Mouse (Mus musculus) CD8-positive naive resting alpha-beta T cell, adult 57 days (primary cell): ENCODE results near the gene Rnpep. TPM values are rescaled to one million over a fixed set of nuclear protein-coding genes. Genes with fewer than 3 reads are reported as not detected.

Experiments used
- total RNA-seq: library from RNA; stranded (reverse); gene quantifications from one replicate; pipeline ENCODE4 v1.2.4, GENCODE M21; 2023

Rnpep gene
- total RNA-seq: 27.0 TPM

GRCm38 (mm10) chr1:135283826-135284291, at the start of gene Rnpep:
TSS of gene Rnpep (minus strand) at chr1:135284084.

GRCm38 (mm10) chr1:135324571-135324970, 40.7 kb upstream of the Rnpep start, which contains the start of gene Lmod1:
TSS of gene Lmod1 (plus strand) at chr1:135324807.

GRCm38 (mm10) chr1:135313284-135314031, 29.6 kb upstream of the Rnpep start, which contains the start of gene Timm17a:
TSS of gene Timm17a (minus strand) at chr1:135313778.

GRCm38 (mm10) chr1:135258380-135259127, 25.3 kb downstream of the Rnpep start, which contains the start of gene Elf3:
TSS of gene Elf3 (minus strand) at chr1:135258568.

Other genes starting within 250 kb of the Rnpep start
- gene Lgr6, start 178.8 kb downstream of the Rnpep start, total RNA-seq: not detected
- 42.4 TPM for gene Ptpn7, start 151.4 kb downstream of the Rnpep start, total RNA-seq
- 48.3 TPM for gene Arl8a, start 137.3 kb downstream of the Rnpep start, total RNA-seq
- gene Gpr37l1, start 116.4 kb downstream of the Rnpep start, total RNA-seq: not detected
- not detected for gene Elf3, start 25.5 kb downstream of the Rnpep start, total RNA-seq
- 55.8 TPM for gene Timm17a, start 29.7 kb upstream of the Rnpep start, total RNA-seq
- gene Lmod1, start 40.7 kb upstream of the Rnpep start, total RNA-seq: not detected
- gene Shisa4, start 91.2 kb upstream of the Rnpep start, total RNA-seq: 1.4 TPM
- gene Ipo9, start 146.4 kb upstream of the Rnpep start, total RNA-seq: 79.2 TPM